Comparison of ENCODE assay signal across 8 mouse cellular contexts in the genomic region with DNA sequence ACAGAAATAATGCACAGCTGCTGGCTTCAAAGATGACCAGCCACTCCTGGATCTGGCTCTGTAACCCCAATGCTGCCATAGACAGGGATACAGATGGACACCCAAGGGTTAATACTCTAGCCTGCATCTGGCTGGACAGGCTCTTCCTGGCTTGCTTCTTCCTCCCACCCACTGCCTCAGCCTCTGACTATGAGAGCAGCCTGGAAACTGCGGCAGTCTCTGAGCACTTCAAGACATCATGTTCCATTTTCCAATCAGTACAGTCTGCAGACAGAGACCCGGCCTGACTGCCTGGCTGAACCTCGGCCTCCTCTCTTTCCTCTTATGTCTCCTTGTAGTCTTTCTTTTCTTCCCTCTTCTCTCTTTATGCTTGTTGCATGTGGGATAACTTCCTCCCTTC. TPM values are rescaled to one million over a fixed set of nuclear protein-coding genes. Genes with fewer than 3 reads are reported as not detected.
DNase-seq lines count a peak whose midpoint lies in the region; ATAC-seq lines count a peak whose summit lies in the region.

No protein-coding gene starts in this region.

- intact Hi-C loops in gastrocnemius, postnatal 14 days (cut with DNase I; ENCODE audit: low total_unique reads), result loop anchor here (5.0 to 10.0 kb wide), 2 partner anchors 99 to 134 kb away; no protein-coding TSS in a partner anchor

- H3K4me1 ChIP-seq in forebrain, embryonic 12.5 days, result peaks cover 24% of the 10 kb centered on the region
- peaks cover 19% of the 10 kb centered on the region for H3K4me1 ChIP-seq in midbrain, embryonic 16.5 days (ENCODE audit: control insufficient read depth, insufficient read depth, low read length)

- ATAC-seq in forebrain, embryonic 12.5 days (ENCODE audit: low FRiP score), result no peak
- ATAC-seq in midbrain, embryonic 16.5 days, result no peak
- ATAC-seq in inflammation-experienced regulatory T-cells, adult 6 months, result no peak

- H3K36me3 ChIP-seq in forebrain, embryonic 12.5 days (replicated peaks), result peaks cover 1% of the 10 kb centered on the region; the same call in 1 of the 2 replicates
- no peaks in the 10 kb centered on the region for H3K36me3 ChIP-seq in midbrain, embryonic 16.5 days (ENCODE audit: control insufficient read depth, insufficient read depth, low read length)

- H3K9ac ChIP-seq in forebrain, embryonic 12.5 days, result peak overlapping the region; percentile 81; the same call in 1 of the 2 replicates
- no peak overlapping the region for H3K9ac ChIP-seq in midbrain, embryonic 16.5 days (ENCODE audit: low read depth, low read length)

- no peak overlapping the region for H3K27ac ChIP-seq in forebrain, embryonic 12.5 days
- no peak overlapping the region for H3K27ac ChIP-seq in midbrain, embryonic 16.5 days (ENCODE audit: low read length)

- peak overlapping the region; percentile 91 for H3K4me2 ChIP-seq in forebrain, embryonic 12.5 days
- H3K4me2 ChIP-seq in midbrain, embryonic 16.5 days (ENCODE audit: low read length), result peak overlapping the region; percentile 90

- no peaks in the 10 kb centered on the region for H3K27me3 ChIP-seq in forebrain, embryonic 12.5 days
- H3K27me3 ChIP-seq in midbrain, embryonic 16.5 days (ENCODE audit: control insufficient read depth, insufficient read depth, low read depth, low read length), result no peaks in the 10 kb centered on the region

- DNase-seq in gastrocnemius, adult 18-20 months (ENCODE audit: low spot score), result peak; percentile 46
- DNase-seq in gastrocnemius, postnatal 14 days, result no peak
- DNase-seq in 416B (ENCODE audit: low read depth), result peak; percentile 26
- peak; percentile 27 for DNase-seq in induced T-regulatory cell, adult 2 months (ENCODE audit: low read depth)
- no peak for DNase-seq in urinary bladder, postnatal 4 days (ENCODE audit: low spot score in 2 of 2)

- WGBS in forebrain, embryonic 12.5 days, result 39% methylated on average over 3 of the region's 3 CpGs
- WGBS in midbrain, embryonic 16.5 days, result 27% methylated on average over 3 of the region's 3 CpGs

- H3K4me3 ChIP-seq in forebrain, embryonic 12.5 days (replicated peaks), result peak overlapping the region; percentile 67
- peak overlapping the region; percentile 57 for H3K4me3 ChIP-seq in midbrain, embryonic 16.5 days (ENCODE audit: low read depth, low read length)

- H3K9me3 ChIP-seq in forebrain, embryonic 12.5 days, result no peaks in the 10 kb centered on the region
- no peaks in the 10 kb centered on the region for H3K9me3 ChIP-seq in midbrain, embryonic 16.5 days (replicated peaks; ENCODE audit: control insufficient read depth, low read length, poor library complexity, severe bottlenecking)

RNA-seq across cellular contexts. Expression of a gene that starts 1.6 kb away (rescaled TPM):
- total RNA-seq in gastrocnemius, adult 18-20 months (2021), result 1 to 10 TPM; 6.6 to 8.4 TPM
- total RNA-seq in gastrocnemius, postnatal 14 days (2021), result 10 to 100 TPM in 1 of 2 experiments, 1 to 10 TPM in 1; 7.9 to 10.9 TPM
- polyA plus RNA-seq in forebrain, embryonic 12.5 days (2016; fragmentation: Nextera tagmentation; extraction: Ambion mirVana), result 6.1 and 8.3 TPM in 2 replicates
- polyA plus RNA-seq in midbrain, embryonic 16.5 days (2015; fragmentation: Nextera tagmentation; extraction: Ambion mirVana), result 6.0 and 6.3 TPM in 2 replicates
- polyA plus RNA-seq in inflammation-experienced regulatory T-cells, adult 6 months (2017; shearing (Covaris generic)), result 10 to 100 TPM; 15.5 to 53.7 (median 20.5) TPM

Comparison
In these comparisons a context has a peak if more than half of its experiments do, and no peak if none do; other contexts are left out.
1. DNase-seq: peak in gastrocnemius, adult 18-20 months (single experiment), 416B (single experiment) and induced T-regulatory cell, adult 2 months (single experiment); none in gastrocnemius, postnatal 14 days (single experiment) and urinary bladder, postnatal 4 days (0 of 2).